Mouse (Mus musculus) cerebellum, adult 2 months (tissue): ENCODE measurements around the gene Unc5cl. TPM values are rescaled to one million over a fixed set of nuclear protein-coding genes. Genes with fewer than 3 reads are reported as not detected.

ENCODE experiments used
- DNase-seq, 2 experiments: peaks; one replicate each; pipeline ENCODE4 v3.0.0; 2021
- H3K27ac ChIP-seq: fragments of 200-500 bp; 2 replicates; pipeline ENCODE4 v1.5.1; 2012; ENCODE audit warnings: low read length, control low read depth, inconsistent platforms; ENCODE audit not compliant: insufficient read depth
- H3K27me3 ChIP-seq: fragments of 200-500 bp; 2 replicates; pipeline ENCODE4 v1.6.1; 2012; ENCODE audit warnings: inconsistent platforms, mild to moderate bottlenecking, low read length, moderate library complexity; ENCODE audit not compliant: control insufficient read depth, insufficient read depth
- H3K4me1 ChIP-seq: fragments of 200-500 bp; 2 replicates; pipeline ENCODE4 v1.6.1; 2011; ENCODE audit warnings: low read length; ENCODE audit not compliant: control insufficient read depth, insufficient read depth
- H3K4me3 ChIP-seq: fragments of 200-500 bp; replicated peaks from 2 replicates; pipeline ENCODE3; 2011; ENCODE audit warnings: mild to moderate bottlenecking, low read depth, low read length, control low read depth; ENCODE audit not compliant: insufficient read depth
- CTCF ChIP-seq: fragments of 200-500 bp; IDR thresholded peaks from 2 replicates; pipeline ENCODE4 v1.5.1; 2011; ENCODE audit warnings: low read depth, mild to moderate bottlenecking, control low read depth, low read length, moderate library complexity, borderline replicate concordance; ENCODE audit not compliant: insufficient read depth
- POLR2A ChIP-seq: fragments of 200-500 bp; IDR thresholded peaks from 2 replicates; pipeline ENCODE4 v1.6.1; 2011; ENCODE audit warnings: low read length, control low read depth, borderline replicate concordance; ENCODE audit not compliant: insufficient read depth
- WGBS: fragments of 180-500 bp; shearing (Covaris S2); methylation state at CpG from one replicate; pipeline ENCODE4 v1.1.7; 2018; 5-methylcytosine and 5-hydroxymethylcytosine counted together
- polyA plus RNA-seq: library from polyadenylated mRNA; depleted of rRNA; stranded (reverse); fragments of >200 nt; gene quantifications from 2 replicates; pipeline ENCODE4 v1.2.3, GENCODE M21; 2012

Unc5cl gene
- polyA plus RNA-seq, 1 experiment, result 0.16 TPM

DNA sequence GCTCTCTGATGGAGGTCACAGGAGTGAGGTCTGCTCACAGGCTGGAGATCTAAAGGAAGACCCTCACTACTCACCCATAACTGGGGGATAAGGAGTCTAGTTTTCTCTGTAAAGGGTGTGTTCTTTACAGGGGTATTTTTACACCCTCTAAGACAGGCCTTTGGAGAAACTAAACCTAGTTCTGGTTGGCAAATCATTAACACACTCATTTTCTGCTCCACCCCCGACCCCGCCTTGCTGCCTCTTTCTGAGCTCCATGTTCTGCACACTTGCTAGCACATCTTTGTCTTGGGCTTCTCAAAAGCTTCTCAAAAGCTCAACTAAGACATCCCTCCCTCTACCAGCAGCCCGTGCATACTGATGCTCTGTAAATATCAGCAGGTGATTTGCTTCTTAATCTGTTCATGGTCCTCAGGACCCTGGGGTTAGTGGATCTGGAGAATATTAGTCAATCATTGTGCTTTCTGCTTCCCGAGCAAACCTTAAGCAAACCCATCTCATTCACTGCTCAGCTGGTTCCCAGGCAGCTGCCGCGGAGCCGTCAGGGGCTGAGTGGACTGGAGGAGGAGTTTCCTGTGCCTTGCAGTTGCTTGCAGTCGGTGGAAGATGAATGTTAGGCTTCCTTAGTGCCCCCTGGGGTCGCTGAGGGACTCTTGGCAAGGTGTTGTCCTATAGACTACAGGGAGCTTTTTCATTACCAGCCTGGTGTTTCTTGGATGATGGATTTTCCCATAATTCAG is 101.7 kb downstream of the Unc5cl start:
- DNase-seq, result no peak
- no peaks in the 10 kb centered on the region for H3K27me3 ChIP-seq
- H3K4me3 ChIP-seq, result no peak overlapping the region
- WGBS, result 67% methylated on average over 9 of the region's 9 CpGs
- no peak overlapping the region for H3K27ac ChIP-seq
- H3K4me1 ChIP-seq, result peaks cover 24% of the 10 kb centered on the region
- no peak for TF ChIP-seq CTCF
- TF ChIP-seq POLR2A, result no peak

DNA sequence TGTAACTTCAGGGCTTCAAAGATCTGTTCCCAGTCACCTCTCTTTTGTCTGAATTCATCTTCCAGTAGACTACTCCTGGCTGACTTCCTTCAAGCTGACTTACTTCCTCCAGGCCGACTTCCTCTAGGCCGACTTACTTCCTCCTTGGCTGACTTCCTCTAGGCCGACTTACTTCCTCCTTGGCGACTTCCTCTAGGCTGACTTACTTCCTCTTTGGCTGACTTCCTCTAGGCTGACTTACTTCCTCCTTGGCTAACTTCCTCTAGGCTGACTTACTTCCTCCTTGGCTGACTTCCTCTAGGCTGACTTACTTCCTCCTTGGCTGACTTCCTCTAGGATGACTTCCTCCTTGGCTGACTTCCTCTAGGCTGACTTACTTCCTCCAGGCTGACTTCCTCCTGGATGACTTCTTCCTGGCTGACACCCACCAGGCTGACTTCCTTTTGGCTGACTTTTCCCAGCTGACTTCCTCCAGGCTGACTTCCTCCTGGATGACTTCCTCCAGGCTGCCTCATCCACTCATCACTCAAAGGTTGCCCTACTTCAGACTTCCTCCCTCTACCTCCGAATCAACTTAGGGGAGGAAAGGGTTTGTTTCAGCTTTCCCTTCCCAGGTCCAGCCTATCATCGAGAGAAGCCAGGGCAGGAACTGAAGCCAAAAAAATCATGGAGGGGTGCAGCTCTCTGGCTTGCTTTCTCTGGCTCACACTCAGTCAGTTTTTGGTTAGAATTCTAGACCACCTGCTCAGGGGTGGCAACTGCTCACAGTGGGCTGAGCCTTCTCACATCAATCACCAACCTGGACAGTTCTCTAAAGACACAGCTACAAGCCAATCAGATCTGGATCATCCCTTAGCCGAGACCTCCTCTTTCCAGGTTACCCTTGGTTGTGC is 103.4 kb downstream of the Unc5cl start:
- H3K4me3 ChIP-seq, result no peak overlapping the region
- H3K27ac ChIP-seq, result no peak overlapping the region
- DNase-seq, result no peak
- no peaks in the 10 kb centered on the region for H3K27me3 ChIP-seq
- WGBS, result 70% methylated on average over 7 of the region's 7 CpGs
- no peak for TF ChIP-seq POLR2A
- no peak for TF ChIP-seq CTCF
- H3K4me1 ChIP-seq, result peaks cover 10% of the 10 kb centered on the region

DNA sequence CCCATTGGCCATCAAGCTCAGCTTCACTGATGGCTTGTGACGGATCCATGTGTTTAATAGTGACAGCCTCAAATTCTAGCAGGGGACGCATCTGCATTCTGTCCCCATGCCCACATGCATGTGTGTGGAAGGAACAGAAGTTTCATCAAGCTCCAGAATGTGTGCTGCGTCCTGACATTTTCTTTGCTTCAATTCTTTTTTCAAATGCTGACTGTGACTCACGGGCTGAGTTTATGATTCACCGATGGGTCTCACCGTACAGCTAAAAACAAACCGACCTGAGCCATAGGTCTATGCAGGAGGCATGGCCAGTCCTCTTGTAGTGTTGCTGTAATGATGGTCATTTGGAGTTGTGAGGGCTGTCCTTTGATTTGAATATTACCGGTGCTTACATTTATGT is 110.2 kb downstream of the Unc5cl start:
- no peak for DNase-seq
- 87% methylated on average over 8 of the region's 8 CpGs for whole genome bisulfite sequencing
- TF ChIP-seq POLR2A (no peak), CTCF (no peak)
- no peak overlapping the region for H3K4me3 ChIP-seq
- peaks cover 13% of the 10 kb centered on the region for H3K4me1 ChIP-seq
- H3K27ac ChIP-seq, result no peak overlapping the region
- H3K27me3 ChIP-seq, result no peaks in the 10 kb centered on the region

DNA sequence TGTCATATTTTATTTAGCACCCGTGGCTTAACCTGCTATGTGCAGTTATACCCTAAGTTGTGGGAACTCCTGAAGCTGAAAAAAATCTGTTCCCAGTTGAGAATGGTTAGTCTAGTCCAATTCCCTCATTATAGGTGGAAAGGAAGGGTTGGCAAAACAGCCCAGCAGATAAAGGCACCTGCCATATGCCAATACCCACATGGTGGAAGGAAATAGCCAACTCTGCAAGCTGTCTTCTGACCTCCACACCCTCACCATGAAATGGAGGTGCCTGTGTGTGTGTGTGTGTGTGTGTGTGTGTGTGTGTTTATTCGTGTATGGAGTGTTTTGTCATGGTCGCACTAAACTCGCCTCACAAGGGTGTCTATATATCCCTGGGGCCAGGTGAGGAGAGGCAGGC is 115.0 kb downstream of the Unc5cl start:
- WGBS, result 37% methylated on average over 4 of the region's 4 CpGs
- Histone ChIP-seq H3K27ac (peak overlapping the region; percentile 61; the same call in 1 of the 2 replicates), H3K27me3 (no peaks in the 10 kb centered on the region), H3K4me3 (no peak overlapping the region), H3K4me1 (peaks cover 5% of the 10 kb centered on the region)
- TF ChIP-seq CTCF (no peak), POLR2A (no peak)
- DNase-seq, result peak in 1 of 2 experiments; percentile 48

DNA sequence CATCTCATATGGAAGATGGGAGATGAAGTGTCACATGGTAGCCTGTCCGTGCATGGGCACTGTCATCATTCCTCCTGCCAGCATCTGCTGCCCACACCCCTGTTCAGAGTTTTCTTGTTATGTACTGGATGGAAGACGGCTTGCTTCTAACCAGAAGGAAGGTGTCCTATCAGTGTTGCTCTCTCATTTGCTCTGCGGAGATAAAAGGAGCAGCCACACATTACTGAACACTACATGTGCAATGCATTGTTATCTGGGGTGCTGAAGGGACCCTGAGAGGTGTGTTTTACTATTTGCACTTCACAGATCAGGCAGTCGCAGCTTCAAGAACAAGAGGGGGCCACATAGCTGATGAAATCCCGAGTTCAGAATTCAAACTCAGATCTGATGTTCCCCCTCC is 126.5 kb downstream of the Unc5cl start:
- no peak overlapping the region for H3K4me3 ChIP-seq
- TF ChIP-seq POLR2A, result no peak
- no peak for TF ChIP-seq CTCF
- peaks cover 16% of the 10 kb centered on the region for H3K4me1 ChIP-seq
- H3K27me3 ChIP-seq, result no peaks in the 10 kb centered on the region
- DNase-seq, result no peak
- H3K27ac ChIP-seq, result no peak overlapping the region
- 85% methylated on average over 5 of the region's 5 CpGs for WGBS

DNA sequence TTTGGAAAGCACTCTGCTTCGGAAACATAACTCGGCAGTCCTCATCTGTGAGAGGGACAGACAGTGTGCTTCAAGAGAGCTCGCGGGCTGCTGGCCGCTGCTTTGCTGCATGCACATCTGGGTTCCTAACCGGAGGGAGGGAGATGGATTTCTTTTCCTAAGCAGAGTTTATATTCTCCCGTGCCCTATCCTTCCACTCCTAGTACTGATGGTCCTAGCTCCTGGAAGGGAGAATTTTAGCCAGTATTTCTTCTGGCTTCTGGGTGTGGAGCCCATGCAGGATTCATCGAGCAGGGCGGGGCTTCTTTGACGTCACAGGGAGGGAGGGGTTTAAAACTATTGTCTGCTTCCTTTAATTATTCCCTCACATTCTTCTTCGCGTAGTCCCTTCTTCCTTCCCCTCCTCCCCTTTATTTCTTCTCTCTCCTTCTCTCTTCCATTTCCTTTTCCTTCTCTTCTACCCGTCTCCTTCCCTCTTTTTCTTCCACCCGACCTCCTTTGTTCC is 127.8 kb downstream of the Unc5cl start:
- DNase-seq, result no peak
- WGBS, result 63% methylated on average over 14 of the region's 14 CpGs
- Histone ChIP-seq H3K27ac (no peak overlapping the region), H3K27me3 (no peaks in the 10 kb centered on the region), H3K4me3 (no peak overlapping the region), H3K4me1 (peaks cover 16% of the 10 kb centered on the region)
- TF ChIP-seq CTCF (no peak), POLR2A (no peak)

DNA sequence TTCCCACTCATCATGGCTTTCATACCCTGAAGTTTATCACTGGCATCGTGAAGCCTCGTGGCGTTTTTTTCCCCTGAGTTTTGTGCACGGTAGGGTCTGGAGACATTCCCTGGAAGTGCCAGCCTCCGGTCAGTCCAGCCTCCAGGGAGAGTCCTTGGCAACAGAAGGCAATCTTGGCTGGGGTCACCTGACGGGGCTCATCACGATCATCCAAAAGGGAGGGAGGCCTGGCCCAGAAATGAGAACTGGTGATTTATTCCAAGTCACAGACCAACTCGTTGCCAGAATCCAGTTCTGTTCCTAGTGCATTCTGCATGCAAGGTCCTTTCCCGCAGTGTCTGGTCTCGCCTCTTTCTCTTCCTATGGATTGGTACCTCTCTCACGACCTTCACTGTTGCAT is 128.7 kb downstream of the Unc5cl start:
- no peak overlapping the region for H3K4me3 ChIP-seq
- DNase-seq, result peak; percentile 42 to 78
- WGBS, result 7% methylated on average over 11 of the region's 11 CpGs

DNA sequence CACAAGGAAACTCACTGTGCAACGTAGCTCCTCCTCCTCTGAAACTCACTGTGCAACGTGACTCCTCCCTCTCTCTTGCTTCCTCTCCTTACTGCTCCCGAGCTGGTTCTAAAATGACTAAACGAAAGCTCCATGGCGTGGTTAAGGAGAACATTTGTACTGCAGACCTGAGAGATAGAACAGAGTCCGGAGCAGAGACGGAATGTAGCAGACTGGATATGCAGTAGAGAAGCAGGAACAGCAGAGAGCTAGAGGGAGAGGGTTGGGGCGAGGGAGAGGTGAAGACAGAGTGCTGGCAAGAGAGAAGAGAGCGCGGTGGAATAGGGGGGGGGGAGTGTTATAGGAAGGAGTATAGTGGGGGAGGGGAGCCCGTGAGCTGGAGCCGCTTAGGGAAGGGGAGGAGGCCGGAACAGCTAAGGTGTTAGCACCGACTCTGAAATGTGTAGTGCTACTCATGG is 131.2 kb downstream of the Unc5cl start:
- H3K4me3 ChIP-seq, result peak overlapping the region; percentile 51
- WGBS, result 6% methylated on average over 14 of the region's 14 CpGs
- peak; percentile 28 to 36 for DNase-seq
- H3K27ac ChIP-seq, result peak overlapping the region; percentile 74; the same call in 1 of the 2 replicates
- peaks cover 16% of the 10 kb centered on the region for H3K4me1 ChIP-seq
- no peaks in the 10 kb centered on the region for H3K27me3 ChIP-seq
- no peak for TF ChIP-seq CTCF
- peak; percentile 33; the same call in 1 of the 2 replicates for TF ChIP-seq POLR2A

More for the DNA sequence above, 128.7 kb downstream of the Unc5cl start:
- Histone ChIP-seq H3K27me3 (no peaks in the 10 kb centered on the region), H3K27ac (peak overlapping the region; percentile 23; the same call in 1 of the 2 replicates), H3K4me1 (peaks cover 16% of the 10 kb centered on the region)
- TF ChIP-seq POLR2A, result no peak; the same call in 1 of the 2 replicates
- no peak for TF ChIP-seq CTCF
